Mouse (Mus musculus) left cerebral cortex, adult 18-20 months (tissue): Measurements from ENCODE around the gene Snx17. TPM values are rescaled to one million over a fixed set of nuclear protein-coding genes. Genes with fewer than 3 reads are reported as not detected.
"Not testable (repeated sequence)": the region's sequence is repeated elsewhere in the genome, so short reads cannot be mapped to it uniquely, and the experiment has no call there.

Experiments
- DNase-seq, 2 experiments: peaks; one replicate each; pipeline ENCODE4 v3.0.0; 2021 to 2022; ENCODE audit warnings: low spot score in 2 of 2, mixed read lengths in 1 of 2
- total RNA-seq, 2 experiments: library from RNA; stranded (reverse); gene quantifications; 2 replicates each; pipeline ENCODE4 v1.2.3; 2021

Gene Snx17
- total RNA-seq, 2 experiments from 2014 or later, result 77.5 to 80.3 TPM

GRCm38 (mm10) chr5:31195671-31196070 lies 2.6 kb downstream of the Snx17 start:
- no peak for DNase-seq

GRCm38 (mm10) chr5:31196207-31196606 lies 3.2 kb downstream of the Snx17 start:
- DNase-seq, result no peak

- no peak for DNase-seq
Measured at GRCm38 (mm10) chr5:31197072-31197471, 4.0 kb downstream of the Snx17 start.

GRCm38 (mm10) chr5:31198170-31198569 lies 5.1 kb downstream of the Snx17 start:
- DNase-seq, result no peak

- no peak for DNase-seq
Measured at GRCm38 (mm10) chr5:31198616-31199320, 5.7 kb downstream of the Snx17 start.

GRCm38 (mm10) chr5:31199321-31199892 lies 6.4 kb downstream of the Snx17 start:
- no peak for DNase-seq

- DNase-seq, result no peak
Measured at GRCm38 (mm10) chr5:31199893-31200292, 6.9 kb downstream of the Snx17 start.

GRCm38 (mm10) chr5:31200327-31200768 lies 7.3 kb downstream of the Snx17 start:
- DNase-seq, result no peak

- no peak for DNase-seq
Measured at GRCm38 (mm10) chr5:31201042-31201741, 8.2 kb downstream of the Snx17 start.

GRCm38 (mm10) chr5:31201742-31202590 lies 8.9 kb downstream of the Snx17 start, which contains the start of gene Zfp513:
Gene Zfp513, minus strand, starts transcription at chr5:31202303.
- DNase-seq, result peak; percentile 96 to 97

GRCm38 (mm10) chr5:31202933-31203332 lies 9.9 kb downstream of the Snx17 start:
- no peak for DNase-seq

GRCm38 (mm10) chr5:31203866-31204265 lies 10.8 kb downstream of the Snx17 start:
- no peak for DNase-seq

GRCm38 (mm10) chr5:31204421-31204820 lies 11.4 kb downstream of the Snx17 start:
- no peak for DNase-seq

- DNase-seq, result not testable (repeated sequence)
Measured at GRCm38 (mm10) chr5:31216554-31216953, 23.5 kb downstream of the Snx17 start.

- DNase-seq, result no peak
Measured at GRCm38 (mm10) chr5:31218294-31218693, 25.3 kb downstream of the Snx17 start.

GRCm38 (mm10) chr5:31219070-31219469 lies 26.0 kb downstream of the Snx17 start:
- DNase-seq, result no peak

- no peak for DNase-seq
Measured at GRCm38 (mm10) chr5:31219474-31219873, 26.4 kb downstream of the Snx17 start.

GRCm38 (mm10) chr5:31219911-31220447 lies 27.0 kb downstream of the Snx17 start:
- peak in 1 of 2 experiments; percentile 52 for DNase-seq

GRCm38 (mm10) chr5:31220448-31221303 lies 27.6 kb downstream of the Snx17 start, which contains the start of gene Ppm1g:
Gene Ppm1g, minus strand, starts transcription at chr5:31220687.
- DNase-seq, result peak; percentile 97 to 98
